Mouse (Mus musculus) liver, embryonic 12.5 days (tissue): Measurements from ENCODE around the gene Rgs5. TPM values are rescaled to one million over a fixed set of nuclear protein-coding genes. Genes with fewer than 3 reads are reported as not detected.
A peak's percentile ranks its signal among the peaks of the same experiment; 100 is the strongest.

ENCODE experiments used
- ATAC-seq: fragments of 200-750 bp; cut with Nextera tagmentation; 2 replicates; pipeline ENCODE4 v1.8.0; 2017; ENCODE audit warnings: moderate number of reproducible peaks, mild to moderate bottlenecking, moderate library complexity
- H3K27ac ChIP-seq: fragments of 300-500 bp; sonication (generic); 2 replicates; pipeline ENCODE4 v1.5.1; 2016; ENCODE audit warnings: mild to moderate bottlenecking
- H3K27me3 ChIP-seq: fragments of 300-500 bp; sonication (generic); replicated peaks from 2 replicates; pipeline ENCODE4 v1.6.1; 2016; ENCODE audit warnings: mild to moderate bottlenecking, moderate library complexity
- H3K36me3 ChIP-seq: fragments of 300-500 bp; sonication (generic); 2 replicates; pipeline ENCODE4 v1.6.1; 2016; ENCODE audit warnings: mild to moderate bottlenecking, moderate library complexity
- H3K4me1 ChIP-seq: fragments of 300-500 bp; sonication (generic); 2 replicates; pipeline ENCODE4 v1.6.1; 2016
- H3K4me2 ChIP-seq: fragments of 300-500 bp; sonication (generic); 2 replicates; pipeline ENCODE4 v1.6.1; 2016; ENCODE audit warnings: mild to moderate bottlenecking, moderate library complexity
- H3K4me3 ChIP-seq: fragments of 300-500 bp; sonication (generic); 2 replicates; pipeline ENCODE4 v1.5.1; 2016; ENCODE audit warnings: mild to moderate bottlenecking, moderate library complexity
- H3K9ac ChIP-seq: fragments of 300-500 bp; sonication (generic); 2 replicates; pipeline ENCODE4 v1.6.1; 2016; ENCODE audit warnings: mild to moderate bottlenecking, moderate library complexity
- H3K9me3 ChIP-seq: fragments of 300-500 bp; sonication (generic); replicated peaks from 2 replicates; pipeline ENCODE4 v1.6.1; 2016; ENCODE audit warnings: mild to moderate bottlenecking, moderate library complexity
- WGBS: fragments of 180-500 bp; shearing (Covaris S2); methylation state at CpG from one replicate; pipeline ENCODE4 v1.1.7; 2016; ENCODE audit not compliant: insufficient replicate concordance; 5-methylcytosine and 5-hydroxymethylcytosine counted together
- polyA plus RNA-seq: library from polyadenylated mRNA; unstranded; fragments of >200 nt; fragmentation: Nextera tagmentation; extraction: Ambion mirVana; gene quantifications from 2 replicates; pipeline ENCODE4 v1.2.1, GENCODE M21; 2016

Rgs5 gene
- polyA plus RNA-seq, result 0.91 and 1.1 TPM in 2 replicates

GRCm38 (mm10) chr1:169655256-169655655 lies at the start of gene Rgs5:
Gene Rgs5, plus strand, starts transcription at chr1:169655501.
- Histone ChIP-seq H3K9me3 (no peaks in the 10 kb centered on the region), H3K27me3 (no peaks in the 10 kb centered on the region), H3K4me3 (no peak within 1 kb of the TSS), H3K36me3 (no peaks in the 10 kb centered on the region), H3K4me1 (no peaks in the 10 kb centered on the region), H3K4me2 (peak within 1 kb of the TSS; percentile 36), H3K9ac (no peak within 1 kb of the TSS), H3K27ac (no peak within 1 kb of the TSS)
- 10% methylated on average over 8 of the region's 8 CpGs for WGBS
- ATAC-seq, result no peak

- 68% methylated on average over 3 of the region's 3 CpGs for WGBS
Measured at GRCm38 (mm10) chr1:169606164-169606563, 49.1 kb upstream of the Rgs5 start.

GRCm38 (mm10) chr1:169629738-169630137 lies 25.6 kb upstream of the Rgs5 start:
- Histone ChIP-seq H3K9me3 (no peaks in the 10 kb centered on the region), H3K4me2 (no peak overlapping the region), H3K9ac (no peak overlapping the region), H3K27ac (no peak overlapping the region), H3K27me3 (no peaks in the 10 kb centered on the region), H3K4me3 (no peak overlapping the region), H3K4me1 (no peaks in the 10 kb centered on the region), H3K36me3 (no peaks in the 10 kb centered on the region)
- ATAC-seq, result no peak
- WGBS, result 76% methylated on average over 7 of the region's 7 CpGs

More at GRCm38 (mm10) chr1:169606164-169606563, 49.1 kb upstream of the Rgs5 start:
- Histone ChIP-seq H3K4me1 (no peaks in the 10 kb centered on the region), H3K4me2 (no peak overlapping the region), H3K9ac (no peak overlapping the region), H3K36me3 (no peaks in the 10 kb centered on the region), H3K27ac (no peak overlapping the region), H3K27me3 (no peaks in the 10 kb centered on the region), H3K9me3 (no peaks in the 10 kb centered on the region), H3K4me3 (no peak overlapping the region)
- no peak for ATAC-seq

- no peaks in the 10 kb centered on the region for H3K36me3 ChIP-seq
- H3K27ac ChIP-seq, result no peak overlapping the region
- ATAC-seq, result no peak
- WGBS, result 65% methylated on average over 14 of the region's 14 CpGs
- no peak overlapping the region for H3K4me2 ChIP-seq
- no peak overlapping the region for H3K4me3 ChIP-seq
- no peaks in the 10 kb centered on the region for H3K27me3 ChIP-seq
- H3K9me3 ChIP-seq, result 0 out of 2 replicates have a peak, but pooled peaks cover 4% of the 10 kb centered on the region
- H3K9ac ChIP-seq, result no peak overlapping the region
- H3K4me1 ChIP-seq, result no peaks in the 10 kb centered on the region
Measured at GRCm38 (mm10) chr1:169637251-169637750, 18.0 kb upstream of the Rgs5 start.

GRCm38 (mm10) chr1:169644884-169645653 lies 10.2 kb upstream of the Rgs5 start:
- H3K4me2 ChIP-seq, result no peak overlapping the region
- H3K27ac ChIP-seq, result no peak overlapping the region
- H3K4me1 ChIP-seq, result no peaks in the 10 kb centered on the region
- H3K27me3 ChIP-seq, result no peaks in the 10 kb centered on the region
- no peaks in the 10 kb centered on the region for H3K36me3 ChIP-seq
- ATAC-seq, result no peak
- 68% methylated on average over 7 of the region's 7 CpGs for WGBS
- no peak overlapping the region for H3K9ac ChIP-seq
- H3K4me3 ChIP-seq, result no peak overlapping the region
- H3K9me3 ChIP-seq, result no peaks in the 10 kb centered on the region

- H3K9ac ChIP-seq, result no peak overlapping the region
- no peaks in the 10 kb centered on the region for H3K36me3 ChIP-seq
- H3K4me3 ChIP-seq, result no peak overlapping the region
- no peak overlapping the region for H3K27ac ChIP-seq
- ATAC-seq, result no peak
- H3K27me3 ChIP-seq, result no peaks in the 10 kb centered on the region
- H3K4me2 ChIP-seq, result no peak overlapping the region
- WGBS, result 6% methylated on average over 4 of the region's 4 CpGs
- no peaks in the 10 kb centered on the region for H3K4me1 ChIP-seq
- no peaks in the 10 kb centered on the region for H3K9me3 ChIP-seq
Measured at GRCm38 (mm10) chr1:169659479-169659878, 4.2 kb downstream of the Rgs5 start.

- no peak for ATAC-seq
- Histone ChIP-seq H3K36me3 (no peaks in the 10 kb centered on the region), H3K4me1 (no peaks in the 10 kb centered on the region), H3K27me3 (no peaks in the 10 kb centered on the region), H3K9me3 (no peaks in the 10 kb centered on the region), H3K9ac (no peak overlapping the region), H3K4me2 (no peak overlapping the region), H3K4me3 (no peak overlapping the region), H3K27ac (no peak overlapping the region)
- 46% methylated on average over 4 of the region's 4 CpGs for WGBS
Measured at GRCm38 (mm10) chr1:169667328-169667727, 12.0 kb downstream of the Rgs5 start.

GRCm38 (mm10) chr1:169670705-169671104 lies 15.4 kb downstream of the Rgs5 start:
- Histone ChIP-seq H3K4me3 (no peak overlapping the region), H3K9me3 (no peaks in the 10 kb centered on the region), H3K36me3 (no peaks in the 10 kb centered on the region), H3K4me1 (no peaks in the 10 kb centered on the region), H3K9ac (no peak overlapping the region), H3K4me2 (no peak overlapping the region), H3K27ac (no peak overlapping the region), H3K27me3 (no peaks in the 10 kb centered on the region)
- ATAC-seq, result no peak
- 53% methylated on average over 1 of the region's 1 CpGs for WGBS

- Histone ChIP-seq H3K9me3 (no peaks in the 10 kb centered on the region), H3K27ac (no peak overlapping the region), H3K27me3 (no peaks in the 10 kb centered on the region), H3K36me3 (no peaks in the 10 kb centered on the region), H3K4me3 (no peak overlapping the region), H3K9ac (no peak overlapping the region), H3K4me1 (no peaks in the 10 kb centered on the region), H3K4me2 (no peak overlapping the region)
- no peak for ATAC-seq
- 58% methylated on average over 2 of the region's 2 CpGs for WGBS
Measured at GRCm38 (mm10) chr1:169671801-169672200, 16.5 kb downstream of the Rgs5 start.

GRCm38 (mm10) chr1:169672272-169672671 lies 17.0 kb downstream of the Rgs5 start:
- Histone ChIP-seq H3K27me3 (no peaks in the 10 kb centered on the region), H3K4me1 (no peaks in the 10 kb centered on the region), H3K4me2 (no peak overlapping the region), H3K36me3 (no peaks in the 10 kb centered on the region), H3K27ac (no peak overlapping the region), H3K4me3 (no peak overlapping the region), H3K9me3 (no peaks in the 10 kb centered on the region), H3K9ac (no peak overlapping the region)
- ATAC-seq, result no peak
- WGBS, result 61% methylated on average over 4 of the region's 4 CpGs

GRCm38 (mm10) chr1:169674116-169674515 lies 18.8 kb downstream of the Rgs5 start:
- Histone ChIP-seq H3K9ac (no peak overlapping the region), H3K36me3 (no peaks in the 10 kb centered on the region), H3K27ac (no peak overlapping the region), H3K4me3 (no peak overlapping the region), H3K27me3 (no peaks in the 10 kb centered on the region), H3K4me1 (no peaks in the 10 kb centered on the region), H3K4me2 (no peak overlapping the region), H3K9me3 (no peaks in the 10 kb centered on the region)
- 52% methylated on average over 3 of the region's 3 CpGs for WGBS
- no peak for ATAC-seq

GRCm38 (mm10) chr1:169676751-169677150 lies 21.4 kb downstream of the Rgs5 start:
- WGBS, result 75% methylated on average over 1 of the region's 1 CpGs
- H3K4me1 ChIP-seq, result no peaks in the 10 kb centered on the region
- no peak for ATAC-seq
- H3K27ac ChIP-seq, result no peak overlapping the region
- no peaks in the 10 kb centered on the region for H3K36me3 ChIP-seq
- H3K4me3 ChIP-seq, result no peak overlapping the region
- H3K9me3 ChIP-seq, result no peaks in the 10 kb centered on the region
- H3K9ac ChIP-seq, result no peak overlapping the region
- no peaks in the 10 kb centered on the region for H3K27me3 ChIP-seq
- no peak overlapping the region for H3K4me2 ChIP-seq
